Mouse (Mus musculus) MN1 (cell line): Measurements from ENCODE around the gene Masp2.

Source experiments
- DNase-seq: peaks from one replicate; pipeline ENCODE4 v3.0.0-alpha.2; 2016; ENCODE audit warnings: low spot score

Gene Masp2

GRCm38 (mm10) chr4:148602357-148603120, at the start of gene Masp2:
Gene Masp2, plus strand, starts transcription at chr4:148602554.
- no peak for DNase-seq

DNA sequence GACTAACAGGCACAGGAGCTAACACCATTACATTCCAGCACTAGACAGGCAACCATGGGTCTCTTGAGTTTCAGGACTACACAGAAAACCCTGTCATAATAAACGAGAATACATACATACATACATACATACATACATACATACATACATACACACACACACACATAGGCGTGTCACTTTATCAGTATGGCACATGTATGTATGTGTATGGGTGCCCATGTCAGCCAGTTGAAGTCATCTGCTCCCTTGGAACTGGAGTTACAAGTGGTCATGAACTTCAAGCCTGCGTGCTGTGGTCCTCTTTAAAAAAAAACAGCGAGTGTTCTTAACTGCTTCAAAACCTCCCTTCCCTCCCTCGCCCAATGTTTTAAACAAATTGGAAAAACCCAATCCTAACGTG, 44.6 kb upstream of the Masp2 start:
- DNase-seq = no peak

GRCm38 (mm10) chr4:148558297-148559000, 43.9 kb upstream of the Masp2 start, which contains the start of gene Exosc10:
Gene Exosc10, plus strand, starts transcription at chr4:148558429.
- peak; percentile 90 for DNase-seq

GRCm38 (mm10) chr4:148562676-148563075, 39.7 kb upstream of the Masp2 start:
- no peak for DNase-seq

DNA sequence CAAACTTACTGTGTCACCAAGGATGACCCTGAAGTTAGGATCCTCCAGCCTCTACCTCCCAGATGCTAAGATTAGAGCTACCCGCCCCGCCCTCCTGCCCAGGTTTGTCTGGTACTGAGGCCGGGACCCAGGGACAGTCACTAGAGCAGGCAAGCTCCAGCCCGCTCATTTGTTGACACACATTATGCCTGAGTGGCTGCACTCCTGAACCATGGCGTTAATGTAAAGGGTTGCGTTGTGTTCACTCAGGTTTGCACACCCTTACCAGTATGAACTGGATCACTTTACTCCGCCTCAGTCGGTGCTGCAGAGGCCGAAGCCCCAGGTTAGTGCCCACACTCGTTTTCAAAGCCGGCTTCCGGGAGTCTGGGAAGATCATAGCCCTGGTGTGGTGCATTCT, 38.8 kb upstream of the Masp2 start:
- DNase-seq = no peak

- DNase-seq = no peak
Measured at GRCm38 (mm10) chr4:148570138-148570537, 32.2 kb upstream of the Masp2 start.

- DNase-seq = no peak
Measured at GRCm38 (mm10) chr4:148570693-148571295, 31.6 kb upstream of the Masp2 start.

- no peak for DNase-seq
Measured at GRCm38 (mm10) chr4:148573222-148573621, 29.1 kb upstream of the Masp2 start.

- DNase-seq = no peak
Measured at GRCm38 (mm10) chr4:148580765-148581164, 21.6 kb upstream of the Masp2 start.

- no peak for DNase-seq
Measured at GRCm38 (mm10) chr4:148581422-148581821, 20.9 kb upstream of the Masp2 start.

- DNase-seq = no peak
Measured at GRCm38 (mm10) chr4:148583257-148583656, 19.1 kb upstream of the Masp2 start.

- DNase-seq = no peak
Measured at GRCm38 (mm10) chr4:148586648-148587047, 15.7 kb upstream of the Masp2 start.

DNA sequence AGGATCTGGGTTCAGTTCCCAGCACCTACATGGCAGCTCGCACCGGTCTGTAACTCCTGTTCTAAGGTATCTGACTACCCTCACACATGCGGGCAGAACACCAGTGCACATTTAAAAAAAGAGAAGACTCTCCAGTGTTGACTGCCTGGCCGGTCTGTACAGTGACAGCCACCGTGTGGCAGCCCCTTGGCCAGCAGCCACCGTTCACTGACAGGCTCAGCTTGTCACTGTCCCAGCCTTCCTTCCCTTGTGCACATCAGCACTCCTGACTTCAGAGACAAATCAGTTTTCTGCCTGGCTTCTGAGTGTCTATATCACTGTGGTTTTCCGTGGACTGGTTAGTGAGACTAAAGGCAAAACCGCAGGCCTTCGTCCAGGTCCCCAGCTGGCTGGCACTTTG, 13.6 kb upstream of the Masp2 start:
- DNase-seq = peak; percentile 28

- DNase-seq = no peak
Measured at GRCm38 (mm10) chr4:148589565-148589964, 12.8 kb upstream of the Masp2 start.

DNA sequence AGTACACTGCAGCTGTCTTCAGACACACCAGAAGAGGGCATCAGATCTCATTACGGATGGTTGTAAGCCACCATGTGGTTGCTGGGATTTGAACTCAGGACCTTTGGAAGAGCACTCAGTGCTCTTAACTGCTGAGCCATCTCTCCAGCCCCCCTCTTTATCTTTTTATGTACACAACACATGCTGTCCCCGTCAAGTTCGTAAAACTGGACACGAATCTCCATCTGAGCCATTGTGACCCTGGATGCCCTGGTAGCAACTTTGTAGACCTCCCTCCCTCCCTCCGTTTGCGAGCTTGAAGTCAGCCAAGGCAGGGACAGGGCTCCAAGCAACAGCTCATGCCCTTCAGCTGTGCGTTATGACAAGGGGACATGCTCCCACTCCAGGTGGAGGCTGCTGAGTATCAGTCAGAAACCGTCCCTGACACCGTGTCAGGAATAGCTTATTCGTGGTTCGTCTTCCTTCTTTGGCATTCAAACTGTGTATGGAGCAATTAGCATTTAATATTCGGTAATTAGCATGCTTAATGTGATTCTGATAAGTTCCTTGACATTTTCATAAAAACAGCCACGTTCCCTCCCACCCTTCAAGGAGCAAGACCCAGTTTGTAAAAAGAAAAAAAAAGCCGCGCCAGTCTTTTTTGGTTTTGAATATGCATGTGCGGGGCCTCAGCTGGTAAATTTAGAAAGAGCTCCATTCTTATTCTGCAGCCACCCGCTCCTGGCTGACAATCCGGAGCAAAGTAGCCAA, 11.8 kb upstream of the Masp2 start:
- peak; percentile 49 for DNase-seq

GRCm38 (mm10) chr4:148591171-148591630, 11.2 kb upstream of the Masp2 start, which contains the start of gene Srm:
Gene Srm, plus strand, starts transcription at chr4:148591503.
- DNase-seq = peak; percentile 98

GRCm38 (mm10) chr4:148591637-148592380, 10.5 kb upstream of the Masp2 start:
- peak; percentile 44 for DNase-seq

DNA sequence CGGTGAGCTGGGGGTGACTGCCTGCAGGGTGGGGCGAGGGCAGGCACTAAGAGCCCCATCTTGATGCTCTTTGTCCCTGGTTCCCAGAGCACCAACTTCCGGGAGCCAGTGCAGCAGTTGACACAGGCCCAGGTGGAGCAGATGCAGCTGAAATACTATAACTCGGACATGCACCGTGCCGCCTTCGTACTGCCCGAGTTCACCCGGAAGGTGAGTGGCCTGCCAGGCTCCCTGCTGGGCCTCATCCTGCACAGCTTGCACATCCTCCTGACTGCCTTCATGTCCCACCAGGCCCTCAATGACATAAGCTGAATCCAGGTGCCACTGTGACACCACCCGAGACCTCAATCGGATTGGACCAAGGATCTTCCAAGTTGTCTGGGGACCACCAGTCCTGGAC, 8.4 kb upstream of the Masp2 start:
- no peak for DNase-seq

DNA sequence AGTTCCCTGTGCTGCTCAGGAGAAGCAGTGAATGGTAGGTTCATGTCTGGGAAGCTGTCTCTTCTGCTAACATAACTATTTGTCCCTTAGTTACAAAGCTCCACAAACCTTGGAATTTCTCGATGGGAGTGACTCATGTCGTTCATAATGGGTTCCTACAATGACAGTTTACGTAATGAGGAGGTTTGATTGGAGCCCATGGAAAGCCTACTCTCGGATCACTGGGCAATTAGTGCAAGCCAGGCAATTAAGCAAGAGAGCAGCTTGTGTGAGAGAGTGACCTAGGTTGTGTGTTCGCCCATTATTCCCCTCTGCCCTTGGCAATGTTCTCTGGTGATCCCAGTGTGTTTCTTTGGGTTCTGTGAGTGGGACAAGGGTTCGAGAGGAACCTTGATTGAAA, 6.4 kb upstream of the Masp2 start:
- DNase-seq = no peak

DNA sequence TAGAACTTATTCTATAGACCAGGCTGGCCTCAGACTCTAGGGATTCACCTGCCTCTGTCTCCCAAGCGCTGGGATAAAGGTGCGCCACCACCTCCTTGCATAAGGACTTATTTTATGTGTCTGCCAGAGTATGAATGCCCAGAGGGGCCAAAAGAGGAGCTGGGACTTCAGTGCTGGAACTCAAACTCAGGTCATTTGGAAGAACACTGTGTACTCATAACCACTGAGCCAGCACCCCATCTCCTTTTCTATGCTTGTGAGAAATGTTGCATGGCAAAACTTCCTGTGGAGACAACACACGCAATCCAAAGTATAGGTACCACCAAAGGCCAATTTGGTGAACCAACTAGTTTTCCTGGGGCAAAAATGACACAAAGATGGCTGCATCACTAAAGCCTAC, 5.6 kb upstream of the Masp2 start:
- no peak for DNase-seq

- DNase-seq = no peak
Measured at GRCm38 (mm10) chr4:148598826-148599225, 3.5 kb upstream of the Masp2 start.
